8 mouse cellular contexts compared by ENCODE assay signal in genomic region chr15:81936679-81937078, GRCm38 (mm10). TPM values are rescaled to one million over a fixed set of nuclear protein-coding genes. Genes with fewer than 3 reads are reported as not detected.
DNase-seq lines count a peak whose midpoint lies in the region; ATAC-seq lines count a peak whose summit lies in the region.

Csdc2 (plus strand) TSS chr15:81936759.

- H3K9me3 ChIP-seq in embryonic facial prominence, embryonic 14.5 days (ENCODE audit: control insufficient read depth, low read length), result no peaks in the 10 kb centered on the region

- no peaks in the 10 kb centered on the region for H3K27me3 ChIP-seq in embryonic facial prominence, embryonic 14.5 days (replicated peaks; ENCODE audit: control insufficient read depth, insufficient read depth, low read length)

- no peaks in the 10 kb centered on the region for H3K36me3 ChIP-seq in embryonic facial prominence, embryonic 14.5 days (ENCODE audit: control insufficient read depth, insufficient read depth, low read length)

- peak; percentile 83 for ATAC-seq in embryonic facial prominence, embryonic 14.5 days (ENCODE audit: low read depth)

- peak within 1 kb of the TSS; percentile 72 for H3K27ac ChIP-seq in embryonic facial prominence, embryonic 14.5 days (replicated peaks; ENCODE audit: low read depth, low read length)

- peaks cover 15% of the 10 kb centered on the region for H3K4me1 ChIP-seq in embryonic facial prominence, embryonic 14.5 days (ENCODE audit: control insufficient read depth, insufficient read depth, low read length)

- peak within 1 kb of the TSS; percentile 50 for H3K4me3 ChIP-seq in embryonic facial prominence, embryonic 14.5 days (ENCODE audit: low read depth, low read length)

- WGBS in embryonic facial prominence, embryonic 14.5 days, result 3% methylated on average over 12 of the region's 12 CpGs

- intact Hi-C loops in heart, postnatal 36 days (cut with DNase I), result no loop called here

- H3K9ac ChIP-seq in embryonic facial prominence, embryonic 14.5 days (ENCODE audit: low read depth, low read length), result peak within 1 kb of the TSS; percentile 68

- peak within 1 kb of the TSS; percentile 79 for H3K4me2 ChIP-seq in embryonic facial prominence, embryonic 14.5 days (ENCODE audit: low read depth, low read length)

- peak; percentile 47 for DNase-seq in ovary, adult 18-20 months (ENCODE audit: low spot score)
- no peak for DNase-seq in ovary, postnatal 10 days (ENCODE audit: low spot score)
- DNase-seq in embryonic facial prominence, embryonic 14.5 days (ENCODE audit: low spot score), result peak; percentile 83
- DNase-seq in heart, postnatal 36 days, result peak; percentile 55 to 63
- peak; percentile 70 to 72 for DNase-seq in layer of hippocampus, postnatal 10 days (ENCODE audit: low spot score in 2 of 2)
- peak; percentile 52 for DNase-seq in lung, postnatal 36 days
- DNase-seq in right cerebral cortex, postnatal 4 days, result peak; percentile 67
- no peak for DNase-seq in spleen, adult 12 weeks (ENCODE audit: low spot score)

RNA-seq across cellular contexts. Expression of gene Csdc2, which starts in this region (rescaled TPM):
- 20.2 and 20.9 TPM in 2 replicates for polyA plus RNA-seq in embryonic facial prominence, embryonic 14.5 days (2014; fragmentation: Nextera tagmentation; extraction: Ambion mirVana)
- 10 to 100 TPM; 72.5 to 86.4 TPM for total RNA-seq in heart, postnatal 36 days (2021)
- 100 to 1,000 TPM; 170 to 185 TPM for total RNA-seq in layer of hippocampus, postnatal 10 days (2021)

Comparison
In these comparisons a context has a peak if more than half of its experiments do, and no peak if none do; other contexts are left out.
1. DNase-seq: peak in ovary, adult 18-20 months (single experiment), embryonic facial prominence, embryonic 14.5 days (single experiment), heart, postnatal 36 days (2 of 2), layer of hippocampus, postnatal 10 days (2 of 2), lung, postnatal 36 days (single experiment) and right cerebral cortex, postnatal 4 days (single experiment); none in ovary, postnatal 10 days (single experiment) and spleen, adult 12 weeks (single experiment).